Mouse (Mus musculus): ENCODE measurements at regions not wholly inside any gene's neighbourhood (a gene's known extent, or its start where the extent isn't known, plus 50 kb on each side); places are given as distances from the start of the nearest gene placed in this dataset.

GRCm38 (mm10) chr1:144318289-144318688 is 69.2 kb upstream of the Rgs1 start:
- in situ Hi-C loops (cut with MboI, MseI) = no loop called here

- in situ Hi-C loops (cut with MboI, MseI) = no loop called here
These were observed 68.5 kb upstream of the Rgs1 start for GRCm38 (mm10) chr1:144317560-144317959.

- in situ Hi-C loops (cut with MboI, MseI) = no loop called here
These were observed 67.2 kb upstream of the Rgs1 start for GRCm38 (mm10) chr1:144316251-144316650.

GRCm38 (mm10) chr1:144314382-144314781 is 65.3 kb upstream of the Rgs1 start:
- in situ Hi-C loops (cut with MboI, MseI) = no loop called here

- in situ Hi-C loops (cut with MboI, MseI) = no loop called here
These were observed 64.3 kb upstream of the Rgs1 start for GRCm38 (mm10) chr1:144313318-144313717.

- in situ Hi-C loops (cut with MboI, MseI) = no loop called here
These were observed 60.9 kb upstream of the Rgs1 start for GRCm38 (mm10) chr1:144309901-144310300.

GRCm38 (mm10) chr1:144308313-144308712 is 59.3 kb upstream of the Rgs1 start:
- in situ Hi-C loops (cut with MboI, MseI) = no loop called here

GRCm38 (mm10) chr1:144307854-144308285 is 58.8 kb upstream of the Rgs1 start:
- in situ Hi-C loops (cut with MboI, MseI) = no loop called here

GRCm38 (mm10) chr1:144307017-144307853 is 58.2 kb upstream of the Rgs1 start:
- in situ Hi-C loops (cut with MboI, MseI) = no loop called here

GRCm38 (mm10) chr1:144306284-144306683 is 57.2 kb upstream of the Rgs1 start:
- in situ Hi-C loops (cut with MboI, MseI) = no loop called here

- in situ Hi-C loops (cut with MboI, MseI) = no loop called here
These were observed 51.6 kb upstream of the Rgs1 start for GRCm38 (mm10) chr1:144300670-144301069.
